Mouse (Mus musculus) midbrain, embryonic 11.5 days (tissue): ENCODE measurements around the gene Polr3h. TPM values are rescaled to one million over a fixed set of nuclear protein-coding genes. Genes with fewer than 3 reads are reported as not detected.

Source experiments
- ATAC-seq: fragments of 200-750 bp; cut with Nextera tagmentation; 2 replicates; pipeline ENCODE4 v1.8.0; 2017; ENCODE audit warnings: moderate TSS enrichment, moderate library complexity; ENCODE audit not compliant: low FRiP score
- DNase-seq: peaks from one replicate; pipeline ENCODE4 v3.0.0; 2015; ENCODE audit warnings: low spot score; ENCODE audit errors: missing footprints
- H3K27ac ChIP-seq: fragments of 300-500 bp; sonication (generic); 2 replicates; pipeline ENCODE4 v1.5.1; 2014; ENCODE audit warnings: low read depth, low read length
- H3K27me3 ChIP-seq: fragments of 300-500 bp; sonication (generic); 2 replicates; pipeline ENCODE4 v1.6.1; 2014; ENCODE audit warnings: mild to moderate bottlenecking, low read length, moderate library complexity, mixed read lengths; ENCODE audit not compliant: control insufficient read depth, insufficient read depth
- H3K36me3 ChIP-seq: fragments of 300-500 bp; sonication (generic); 2 replicates; pipeline ENCODE4 v1.6.1; 2014; ENCODE audit warnings: mild to moderate bottlenecking, low read length, moderate library complexity, mixed read lengths; ENCODE audit not compliant: control insufficient read depth, insufficient read depth
- H3K4me1 ChIP-seq: fragments of 300-500 bp; sonication (generic); 2 replicates; pipeline ENCODE4 v1.6.1; 2014; ENCODE audit warnings: low read length; ENCODE audit not compliant: control insufficient read depth, insufficient read depth
- H3K4me2 ChIP-seq: fragments of 300-500 bp; sonication (generic); 2 replicates; pipeline ENCODE4 v1.6.1; 2014; ENCODE audit warnings: mild to moderate bottlenecking, moderate library complexity
- H3K4me3 ChIP-seq: fragments of 300-500 bp; sonication (generic); 2 replicates; pipeline ENCODE4 v1.5.1; 2014; ENCODE audit warnings: low read depth, low read length
- H3K9ac ChIP-seq: fragments of 300-500 bp; sonication (generic); 2 replicates; pipeline ENCODE4 v1.6.1; 2014; ENCODE audit warnings: low read length
- H3K9me3 ChIP-seq: fragments of 300-500 bp; sonication (generic); 2 replicates; pipeline ENCODE4 v1.6.1; 2016; ENCODE audit warnings: low read length; ENCODE audit not compliant: control insufficient read depth
- WGBS: fragments of 180-500 bp; shearing (Covaris S2); extraction: QIAGEN DNeasy Blood & Tissue Kit; methylation state at CpG from one replicate; pipeline ENCODE4 v1.1.7; 2014; 5-methylcytosine and 5-hydroxymethylcytosine counted together
- polyA plus RNA-seq: library from polyadenylated mRNA; unstranded; fragments of >200 nt; fragmentation: Nextera tagmentation; extraction: Ambion mirVana; gene quantifications from 2 replicates; pipeline ENCODE4 v1.2.1, GENCODE M21; 2014

Polr3h gene
- polyA plus RNA-seq, 1 experiment from 2014 or later = 75.6 TPM

DNA sequence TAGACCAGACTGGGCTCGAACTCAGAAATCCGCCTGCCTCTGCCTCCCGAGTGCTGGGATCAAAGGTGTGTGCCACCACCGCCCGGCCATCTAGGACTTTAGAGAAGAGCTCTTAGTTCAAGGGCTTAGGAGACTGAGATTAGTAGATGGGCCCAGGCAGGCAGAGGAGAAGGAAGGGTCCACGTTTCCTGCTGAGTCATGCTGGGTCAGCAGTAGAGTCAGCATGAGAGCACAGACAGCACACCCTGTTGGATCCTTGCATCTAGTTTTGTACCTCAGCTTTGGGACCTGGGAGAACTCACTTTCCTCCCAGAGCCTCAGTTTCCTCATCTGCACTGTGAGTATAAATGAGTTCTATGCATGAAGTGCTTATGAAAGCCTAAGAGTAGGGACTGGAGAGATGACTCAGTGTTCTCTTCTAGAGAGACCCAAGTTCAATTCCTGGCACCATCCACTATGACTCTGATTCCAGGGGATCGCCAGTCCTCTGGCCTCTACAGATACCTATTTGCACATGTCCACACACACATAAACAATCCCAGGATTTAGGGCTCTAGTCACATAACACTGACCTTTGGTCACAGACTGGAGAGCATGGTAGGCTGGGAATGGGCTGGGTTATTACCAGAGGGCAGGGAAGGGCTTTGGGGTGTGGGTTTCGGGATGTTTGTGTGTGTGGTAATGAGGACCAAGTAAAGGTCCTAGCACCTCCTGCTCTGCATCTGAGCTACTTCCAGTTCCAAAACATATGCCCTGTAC is 34.0 kb downstream of the Polr3h start:
- H3K27me3 ChIP-seq = no peaks in the 10 kb centered on the region
- H3K27ac ChIP-seq = no peak overlapping the region
- H3K4me1 ChIP-seq = no peaks in the 10 kb centered on the region
- DNase-seq (no peak), ATAC-seq (no peak)
- no peak overlapping the region for H3K9ac ChIP-seq
- WGBS = 83% methylated on average over 8 of the region's 8 CpGs
- no peaks in the 10 kb centered on the region for H3K9me3 ChIP-seq
- H3K4me2 ChIP-seq = no peak overlapping the region
- peaks cover 5% of the 10 kb centered on the region for H3K36me3 ChIP-seq
- H3K4me3 ChIP-seq = no peak overlapping the region

DNA sequence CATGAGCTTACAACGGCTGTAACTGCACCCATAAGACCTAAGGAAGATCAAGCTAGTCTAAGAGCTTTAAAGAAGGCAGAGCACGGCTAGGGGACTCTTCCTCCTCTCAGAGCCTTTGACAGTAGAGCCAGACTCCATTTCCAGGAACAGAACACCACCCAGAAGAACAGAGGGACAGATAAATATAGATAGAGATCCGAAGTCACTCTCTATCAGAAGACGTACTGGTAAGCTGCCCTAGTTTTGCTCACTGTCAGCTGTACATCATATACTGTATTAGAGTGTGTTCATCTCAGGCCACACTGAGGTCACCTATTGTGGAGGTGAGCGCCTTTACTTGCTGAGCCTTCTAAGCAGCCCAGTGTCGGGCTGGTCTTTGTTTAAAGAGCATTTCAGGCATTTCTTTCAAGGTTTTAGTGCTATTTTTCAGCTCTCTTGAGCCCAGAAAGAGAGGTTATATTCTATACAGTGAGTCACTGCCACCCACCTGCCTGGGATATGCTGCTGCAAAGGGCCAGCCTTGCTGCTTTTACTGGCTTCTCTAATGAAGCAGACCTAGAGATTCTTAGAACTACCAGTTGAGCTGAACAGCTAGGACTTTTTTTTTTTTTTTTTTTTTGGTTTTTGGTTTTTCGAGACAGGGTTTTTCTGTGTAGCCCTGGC is 34.8 kb downstream of the Polr3h start:
- ATAC-seq (no peak), DNase-seq (no peak)
- 92% methylated on average over 7 of the region's 7 CpGs for WGBS
- H3K9ac ChIP-seq = no peak overlapping the region
- no peaks in the 10 kb centered on the region for H3K27me3 ChIP-seq
- H3K4me1 ChIP-seq = no peaks in the 10 kb centered on the region
- H3K4me2 ChIP-seq = no peak overlapping the region
- no peak overlapping the region for H3K4me3 ChIP-seq
- no peaks in the 10 kb centered on the region for H3K9me3 ChIP-seq
- no peak overlapping the region for H3K27ac ChIP-seq
- peaks cover 5% of the 10 kb centered on the region for H3K36me3 ChIP-seq

DNA sequence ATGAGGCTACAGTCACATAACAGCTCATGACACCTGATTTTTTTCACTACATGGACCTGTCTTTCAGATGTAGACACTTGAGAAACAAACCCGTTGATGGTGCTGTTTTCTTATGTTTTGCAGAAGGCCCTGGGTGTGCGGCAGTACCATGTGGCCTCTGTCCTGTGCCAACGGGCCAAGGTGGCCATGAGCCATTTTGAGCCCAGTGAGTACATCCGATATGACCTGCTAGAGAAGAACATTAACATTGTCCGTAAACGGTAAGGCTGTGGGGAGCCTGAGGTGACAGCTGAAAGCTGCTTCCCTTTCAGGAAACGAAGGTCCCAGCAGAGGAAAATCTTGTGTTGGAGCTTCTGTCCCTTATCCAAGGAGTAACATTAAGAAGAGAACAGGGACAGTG is 36.9 kb downstream of the Polr3h start:
- Histone ChIP-seq H3K9me3 (no peaks in the 10 kb centered on the region), H3K4me2 (no peak overlapping the region), H3K27me3 (no peaks in the 10 kb centered on the region), H3K9ac (no peak overlapping the region), H3K36me3 (peaks cover 5% of the 10 kb centered on the region), H3K4me1 (no peaks in the 10 kb centered on the region), H3K27ac (no peak overlapping the region), H3K4me3 (no peak overlapping the region)
- DNase-seq (no peak), ATAC-seq (no peak)
- WGBS = 94% methylated on average over 7 of the region's 7 CpGs

DNA sequence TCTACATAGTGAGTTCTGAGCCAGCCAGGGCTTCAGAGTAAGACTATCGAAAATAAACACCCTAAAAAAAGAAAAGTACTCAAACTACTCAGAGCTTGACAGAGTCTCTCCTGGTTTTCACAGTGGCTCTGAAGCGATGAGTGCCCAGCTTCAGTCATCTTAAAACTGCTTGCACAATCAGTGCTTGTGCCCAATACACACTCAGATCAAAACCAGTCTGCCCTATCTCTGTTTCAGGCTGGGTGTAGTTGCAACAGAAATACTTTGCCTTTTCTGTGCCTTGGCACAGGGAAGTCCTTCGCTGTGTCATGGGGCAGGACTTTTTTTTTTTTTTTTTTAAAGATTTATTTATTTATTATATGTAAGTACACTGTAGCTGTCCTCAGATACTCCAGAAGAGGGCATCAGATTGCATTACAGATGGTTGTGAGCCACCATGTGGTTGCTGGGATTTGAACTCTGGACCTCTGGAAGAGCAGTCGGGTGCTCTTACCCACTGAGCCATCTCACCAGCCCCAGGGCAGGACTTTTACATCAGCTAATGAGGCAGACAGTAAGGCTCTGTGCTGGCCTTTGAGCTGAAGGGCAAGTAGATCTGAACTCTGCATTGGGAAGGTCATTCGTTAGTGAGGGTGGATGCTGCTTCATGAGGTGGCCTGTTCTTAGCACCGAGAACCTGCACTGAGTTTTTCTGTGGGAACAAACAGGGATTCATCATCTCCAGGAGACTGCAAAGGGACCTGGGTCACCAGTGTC is 39.1 kb downstream of the Polr3h start:
- H3K4me2 ChIP-seq = no peak overlapping the region
- H3K36me3 ChIP-seq = peaks cover under 1% of the 10 kb centered on the region
- H3K27me3 ChIP-seq = no peaks in the 10 kb centered on the region
- H3K4me3 ChIP-seq = no peak overlapping the region
- H3K27ac ChIP-seq = no peak overlapping the region
- H3K4me1 ChIP-seq = no peaks in the 10 kb centered on the region
- WGBS = 97% methylated on average over 6 of the region's 6 CpGs
- no peaks in the 10 kb centered on the region for H3K9me3 ChIP-seq
- H3K9ac ChIP-seq = no peak overlapping the region
- ATAC-seq (no peak), DNase-seq (no peak)

DNA sequence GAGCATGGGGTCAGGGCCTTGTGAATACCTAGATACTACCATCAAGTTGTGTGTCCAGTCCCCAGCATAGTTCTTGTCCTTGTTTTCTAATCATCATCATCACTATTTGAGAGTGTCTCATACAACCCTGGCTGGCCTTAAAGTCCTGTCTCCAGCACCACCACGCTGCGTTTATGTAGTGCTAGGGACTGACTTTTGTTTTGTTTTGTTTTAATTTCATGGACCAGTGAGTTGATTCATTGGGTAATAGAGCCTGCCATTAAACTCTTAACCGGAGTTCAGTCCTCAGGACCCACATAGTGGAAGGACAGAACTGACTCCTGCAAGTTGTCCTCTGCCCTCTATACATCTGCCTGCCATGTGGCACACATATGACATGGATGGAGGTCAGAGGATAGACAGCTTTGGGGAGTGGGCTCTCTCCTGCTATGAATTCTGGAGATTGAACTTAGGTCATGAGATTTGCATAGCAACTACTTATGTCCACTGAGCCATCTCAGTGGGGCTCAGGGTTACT is 40.6 kb downstream of the Polr3h start:
- no peak overlapping the region for H3K4me3 ChIP-seq
- DNase-seq (no peak), ATAC-seq (no peak)
- no peaks in the 10 kb centered on the region for H3K4me1 ChIP-seq
- no peaks in the 10 kb centered on the region for H3K9me3 ChIP-seq
- H3K4me2 ChIP-seq = no peak overlapping the region
- WGBS = 86% methylated on average over 3 of the region's 3 CpGs
- H3K27me3 ChIP-seq = no peaks in the 10 kb centered on the region
- H3K9ac ChIP-seq = no peak overlapping the region
- no peak overlapping the region for H3K27ac ChIP-seq
- H3K36me3 ChIP-seq = no peaks in the 10 kb centered on the region; the same call in 1 of the 2 replicates

DNA sequence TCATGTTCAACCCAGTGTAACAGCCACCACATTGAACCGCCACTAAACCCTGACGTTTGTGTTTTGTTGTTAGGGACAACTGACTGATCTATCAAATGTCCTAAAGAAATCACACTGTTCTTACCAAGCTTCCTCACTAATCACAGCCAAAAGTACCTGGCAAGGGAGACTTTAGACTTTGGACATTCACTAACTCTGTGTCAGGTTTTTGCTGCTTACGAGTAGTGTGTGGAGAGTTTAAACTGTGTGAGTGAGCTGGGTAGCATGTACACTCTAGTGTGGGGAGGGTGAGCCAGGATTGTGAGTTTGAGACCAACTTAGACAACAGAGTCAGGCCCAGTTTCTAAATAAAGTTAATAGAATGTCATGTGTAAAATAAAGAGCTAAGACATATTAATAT is 43.7 kb downstream of the Polr3h start:
- Histone ChIP-seq H3K27me3 (no peaks in the 10 kb centered on the region), H3K4me1 (peaks cover 4% of the 10 kb centered on the region; the same call in 1 of the 2 replicates), H3K4me3 (no peak overlapping the region), H3K4me2 (no peak overlapping the region), H3K9ac (no peak overlapping the region), H3K27ac (no peak overlapping the region), H3K9me3 (no peaks in the 10 kb centered on the region), H3K36me3 (no peaks in the 10 kb centered on the region)
- ATAC-seq (no peak), DNase-seq (no peak)
- 96% methylated on average over 3 of the region's 3 CpGs for WGBS

DNA sequence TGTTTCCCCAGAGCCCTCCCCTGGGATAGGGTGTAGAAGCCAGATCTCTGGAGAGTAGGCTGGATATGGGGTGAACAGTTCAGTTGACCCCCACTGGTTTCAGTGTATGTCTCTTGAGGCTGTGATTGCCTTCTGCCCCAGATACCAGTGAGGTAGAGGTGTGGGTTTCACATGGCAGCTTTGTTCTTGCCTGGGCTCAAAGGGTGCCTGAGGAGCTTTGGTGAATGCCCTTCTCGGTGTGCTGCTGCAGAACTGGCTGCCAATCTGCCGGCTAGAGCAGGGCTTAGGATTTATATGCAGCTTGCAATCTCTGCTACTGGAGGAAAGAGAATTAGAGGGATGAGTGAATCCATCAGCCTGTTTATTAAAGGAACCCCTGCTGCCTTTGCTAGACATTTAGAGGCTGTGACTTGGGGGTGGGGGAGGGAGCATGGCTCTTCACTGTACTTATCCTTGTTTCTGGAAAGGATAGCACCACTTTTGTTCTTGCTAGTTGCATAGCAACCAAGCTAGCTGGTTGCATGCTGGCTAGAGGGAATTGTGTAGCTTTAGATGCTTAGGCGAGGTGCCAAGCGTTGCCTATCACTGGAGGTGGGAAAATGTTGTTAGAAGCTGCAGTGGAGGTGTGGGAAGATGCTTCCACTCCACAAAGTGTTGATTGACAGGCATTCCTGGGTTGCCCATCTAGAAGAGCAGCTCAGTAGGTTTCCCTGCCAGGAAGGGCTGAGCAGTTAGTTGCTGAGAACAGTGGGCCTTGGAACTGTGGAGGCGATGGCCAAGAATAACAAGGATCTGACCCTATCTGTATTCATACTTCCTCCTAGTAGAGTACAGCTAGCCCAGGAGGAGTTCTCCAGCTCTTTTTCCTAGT is 46.3 kb downstream of the Polr3h start:
- Histone ChIP-seq H3K27ac (no peak overlapping the region), H3K9ac (no peak overlapping the region), H3K27me3 (no peaks in the 10 kb centered on the region), H3K36me3 (no peaks in the 10 kb centered on the region), H3K9me3 (no peaks in the 10 kb centered on the region), H3K4me1 (peaks cover 4% of the 10 kb centered on the region; the same call in 1 of the 2 replicates), H3K4me3 (no peak overlapping the region), H3K4me2 (no peak overlapping the region)
- ATAC-seq (no peak), DNase-seq (no peak)
- 76% methylated on average over 5 of the region's 5 CpGs for WGBS

DNA sequence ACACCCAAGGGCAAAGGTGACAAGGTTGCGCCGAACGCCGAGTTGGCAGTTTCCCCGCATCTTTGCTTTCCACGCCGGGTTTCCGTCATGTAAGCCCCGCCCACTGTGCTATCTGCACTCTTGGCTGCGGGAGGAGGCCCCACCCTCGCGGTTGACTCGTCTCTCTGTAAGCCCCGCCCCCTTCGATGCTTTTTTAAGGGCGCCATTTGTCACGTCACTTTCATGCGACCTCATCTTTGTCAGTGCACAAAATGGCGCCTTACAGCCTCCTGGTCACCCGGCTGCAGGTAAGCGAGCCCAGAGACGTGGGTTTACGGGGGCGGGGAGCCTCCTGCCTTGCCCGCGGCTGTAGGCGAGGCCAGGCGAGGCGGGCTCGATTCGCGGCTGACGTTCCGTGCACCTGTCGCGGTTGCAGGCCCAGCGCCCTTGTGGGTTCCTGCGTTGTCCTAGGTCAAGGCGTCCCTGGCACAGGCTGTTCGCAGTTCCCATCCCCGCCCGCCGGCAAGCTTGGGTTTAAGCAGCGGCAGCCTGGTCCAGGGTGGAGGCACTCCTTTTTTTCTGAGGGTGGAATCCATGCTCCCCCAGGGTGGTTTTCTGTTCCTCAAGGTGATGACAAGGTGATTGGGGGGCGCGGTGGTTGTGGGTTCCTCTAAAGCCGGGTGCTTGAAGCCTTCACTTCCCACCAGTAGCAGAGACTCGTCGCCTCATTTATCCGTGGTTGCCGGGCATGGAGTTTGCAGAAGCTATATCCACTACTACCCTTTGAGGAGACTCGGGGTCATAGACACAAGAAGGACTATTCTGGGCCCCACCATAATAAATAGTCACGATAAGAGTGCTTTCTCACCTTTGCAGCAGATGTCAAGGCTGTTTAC is 53.5 kb downstream of the Polr3h start, which contains the start of gene Aco2:
Gene Aco2, plus strand, starts transcription at position 48 of the 875 bp plus-strand sequence.
- WGBS = under 1% methylated on average over 53 of the region's 53 CpGs
- peak within 1 kb of the TSS; percentile 93 for H3K27ac ChIP-seq
- H3K4me1 ChIP-seq = peaks cover 11% of the 10 kb centered on the region
- H3K9me3 ChIP-seq = no peaks in the 10 kb centered on the region
- peaks cover 21% of the 10 kb centered on the region for H3K36me3 ChIP-seq
- peak; percentile 92 for ATAC-seq
- no peaks in the 10 kb centered on the region for H3K27me3 ChIP-seq
- H3K4me3 ChIP-seq = peak within 1 kb of the TSS; percentile 96
- peak; percentile 100 for DNase-seq
- H3K9ac ChIP-seq = peak within 1 kb of the TSS; percentile 89
- H3K4me2 ChIP-seq = peak within 1 kb of the TSS; percentile 82
